Mouse (Mus musculus) heart, adult 18-20 months (tissue): Measurements from ENCODE around the gene Dpep2nb. TPM values are rescaled to one million over a fixed set of nuclear protein-coding genes. Genes with fewer than 3 reads are reported as not detected.
A peak's percentile ranks its signal among the peaks of the same experiment; 100 is the strongest.
"Not testable (repeated sequence)": the region's sequence is repeated elsewhere in the genome, so short reads cannot be mapped to it uniquely, and the experiment has no call there.

Source experiments
- DNase-seq, 2 experiments: peaks; one replicate each; pipeline ENCODE4 v3.0.0; 2021 to 2022; ENCODE audit warnings: mixed read lengths in 1 of 2
- total RNA-seq, 2 experiments: library from RNA; stranded (reverse); gene quantifications; 2 replicates each; pipeline ENCODE4 v1.2.3; 2021

The Dpep2nb gene
- total RNA-seq, 2 experiments from 2014 or later, result not detected

DNA sequence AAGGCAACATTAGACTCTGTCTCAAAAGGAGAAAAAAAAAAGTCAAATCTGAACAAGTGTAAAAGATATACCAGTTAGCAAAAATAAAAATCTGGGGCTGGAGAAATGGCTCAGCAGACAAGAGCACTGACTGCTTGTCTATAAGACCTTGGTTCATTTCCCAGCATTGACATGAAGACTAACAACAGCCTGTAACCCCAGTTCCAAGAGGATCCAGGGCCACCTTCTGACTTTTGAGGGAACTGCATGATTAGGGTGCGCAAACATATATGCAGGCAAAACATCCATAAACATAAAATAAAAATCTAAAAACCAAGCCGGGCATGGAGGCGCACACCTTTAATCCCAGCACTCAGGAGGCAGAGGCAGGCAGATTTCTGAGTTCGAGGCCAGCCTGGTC is 638 bp upstream of the Dpep2nb start:
- DNase-seq, result no peak

- no peak for DNase-seq
Measured at GRCm38 (mm10) chr8:106004538-106005207, 1.1 kb downstream of the Dpep2nb start.

DNA sequence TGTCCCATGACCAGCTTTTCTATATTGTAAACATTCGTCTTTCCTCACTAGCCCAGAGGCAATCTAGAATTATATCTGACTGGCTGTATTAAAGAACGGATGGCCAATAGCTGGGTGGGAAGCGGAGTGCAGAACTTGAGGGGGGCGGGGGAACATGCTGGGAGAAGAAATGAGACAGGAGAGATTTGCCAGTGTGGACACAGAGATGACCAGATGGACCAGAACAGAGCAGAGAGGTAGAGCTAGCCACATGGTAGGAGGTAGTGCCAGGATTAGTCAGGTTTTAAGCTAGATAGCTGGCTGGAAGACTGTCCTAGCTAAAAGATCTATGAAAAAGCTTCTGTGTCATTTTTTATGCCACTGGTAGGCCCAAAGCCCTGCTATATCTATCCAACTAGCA is 3.9 kb downstream of the Dpep2nb start:
- no peak for DNase-seq

DNA sequence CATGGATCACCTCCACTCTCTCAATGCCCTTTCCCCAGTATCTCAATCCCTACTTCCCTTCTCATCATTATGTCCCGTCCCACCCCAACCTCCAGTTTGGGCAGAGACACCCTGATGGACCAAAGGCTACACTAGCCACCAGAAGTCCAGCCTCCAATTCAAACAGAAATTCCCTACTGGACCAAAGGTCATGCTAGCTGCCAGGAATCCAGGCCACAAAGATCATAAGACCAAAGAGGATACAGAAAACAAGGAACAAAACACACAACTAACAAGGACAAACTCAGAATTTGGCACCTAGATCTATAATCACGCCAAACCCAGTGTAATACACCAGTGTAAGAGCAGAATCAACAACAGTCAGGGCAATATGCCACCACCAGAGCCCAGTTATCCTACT is 6.8 kb downstream of the Dpep2nb start:
- DNase-seq, result peak in 1 of 2 experiments; percentile 22

GRCm38 (mm10) chr8:105996359-105996758 is 9.4 kb downstream of the Dpep2nb start:
- DNase-seq, result peak in 1 of 2 experiments; percentile 46

DNA sequence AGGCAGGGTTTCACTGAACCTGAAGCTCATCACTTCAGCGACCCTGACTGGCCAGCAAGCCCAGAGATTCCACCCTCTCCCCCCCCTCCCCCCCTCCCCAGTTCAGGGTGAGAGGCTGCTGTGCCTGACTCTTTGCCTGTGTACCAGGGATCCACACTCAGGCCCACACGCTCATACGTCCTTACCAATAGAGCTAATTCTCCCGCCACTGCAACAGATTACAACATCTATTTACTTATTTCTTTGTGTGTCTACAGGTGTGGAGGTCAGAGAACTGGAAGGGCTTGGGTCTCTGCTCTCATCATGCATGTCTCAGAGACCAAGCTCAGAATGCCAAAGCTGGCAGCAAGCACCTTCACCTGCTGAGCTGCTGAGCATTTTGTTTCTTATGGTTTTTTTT is 12.5 kb downstream of the Dpep2nb start:
- DNase-seq, result no peak

DNA sequence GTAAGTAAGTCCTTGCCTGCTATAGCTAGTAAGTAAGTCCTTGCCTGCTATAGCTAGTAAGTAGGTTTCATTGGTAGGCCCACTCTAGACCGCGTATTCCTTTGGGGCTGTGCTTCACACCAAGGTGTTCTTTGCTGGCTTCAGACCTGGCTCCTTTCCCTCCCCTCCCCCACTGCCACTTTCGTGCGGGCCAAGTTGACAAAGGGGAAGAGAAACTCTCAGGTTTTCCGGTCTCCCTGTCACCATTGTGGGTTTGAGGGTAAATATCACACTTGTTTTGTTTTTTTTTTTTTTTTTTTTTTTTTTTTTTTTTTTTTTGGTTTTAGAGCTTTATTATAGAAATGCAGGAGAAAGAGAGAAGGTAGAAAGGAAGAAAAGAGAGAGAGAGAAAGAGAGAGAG is 13.3 kb downstream of the Dpep2nb start:
- peak in 1 of 2 experiments; percentile 19 for DNase-seq

- no peak for DNase-seq
Measured at GRCm38 (mm10) chr8:105991546-105991945, 14.2 kb downstream of the Dpep2nb start.

- DNase-seq, result peak; percentile 84 to 93
Measured at GRCm38 (mm10) chr8:105990856-105991387, 14.9 kb downstream of the Dpep2nb start, which contains the start of gene Dus2. TSS of gene Dus2 (plus strand) at chr8:105991337.

GRCm38 (mm10) chr8:105988546-105988945 is 17.2 kb downstream of the Dpep2nb start:
- no peak for DNase-seq

- DNase-seq, result not testable (repeated sequence)
Measured at GRCm38 (mm10) chr8:105983406-105983805, 22.4 kb downstream of the Dpep2nb start.

DNA sequence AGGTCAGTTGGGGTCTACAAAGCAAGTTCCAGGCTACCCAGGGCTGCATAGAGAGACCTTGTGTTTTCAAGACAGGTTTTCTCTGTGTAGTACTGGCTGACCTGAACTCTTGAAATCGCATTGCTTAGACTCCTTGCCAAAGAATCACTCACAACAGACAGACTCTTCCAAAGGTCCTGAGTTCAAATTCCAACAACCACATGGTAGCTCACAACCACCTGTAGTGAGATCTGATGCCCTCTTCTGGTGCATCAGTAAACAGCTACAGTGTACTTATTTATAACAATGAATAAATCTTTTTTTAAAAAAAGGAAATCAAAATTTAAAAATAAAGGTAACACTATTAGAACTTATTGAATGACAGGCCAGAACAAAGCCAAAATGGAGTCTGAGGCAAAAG is 24.6 kb downstream of the Dpep2nb start:
- DNase-seq, result no peak

DNA sequence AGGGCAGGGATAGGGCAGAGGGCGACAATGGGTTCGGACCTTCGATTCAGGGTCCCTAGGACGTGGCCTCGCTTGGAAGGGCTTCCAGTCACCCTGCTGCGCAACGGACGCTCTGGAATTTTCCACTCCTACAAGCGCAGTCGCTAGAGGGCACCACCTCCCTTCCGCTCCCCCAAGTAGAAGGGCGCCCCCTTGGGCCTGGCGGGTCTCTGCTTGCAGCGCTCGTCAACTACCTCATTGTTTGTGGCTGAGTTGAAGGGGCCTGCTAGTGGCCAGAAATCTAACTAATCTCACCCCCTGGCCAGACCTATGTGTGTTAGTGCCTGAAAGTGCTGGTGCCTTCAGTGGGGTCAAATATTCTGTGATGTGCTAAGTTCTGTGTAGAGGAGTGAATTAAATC is 26.4 kb downstream of the Dpep2nb start, which contains the start of gene Dpep3:
TSS of gene Dpep3 (minus strand) at position 105 of the 400 bp plus-strand sequence.
- no peak for DNase-seq

GRCm38 (mm10) chr8:105975363-105975762 is 30.4 kb downstream of the Dpep2nb start:
- DNase-seq, result no peak

DNA sequence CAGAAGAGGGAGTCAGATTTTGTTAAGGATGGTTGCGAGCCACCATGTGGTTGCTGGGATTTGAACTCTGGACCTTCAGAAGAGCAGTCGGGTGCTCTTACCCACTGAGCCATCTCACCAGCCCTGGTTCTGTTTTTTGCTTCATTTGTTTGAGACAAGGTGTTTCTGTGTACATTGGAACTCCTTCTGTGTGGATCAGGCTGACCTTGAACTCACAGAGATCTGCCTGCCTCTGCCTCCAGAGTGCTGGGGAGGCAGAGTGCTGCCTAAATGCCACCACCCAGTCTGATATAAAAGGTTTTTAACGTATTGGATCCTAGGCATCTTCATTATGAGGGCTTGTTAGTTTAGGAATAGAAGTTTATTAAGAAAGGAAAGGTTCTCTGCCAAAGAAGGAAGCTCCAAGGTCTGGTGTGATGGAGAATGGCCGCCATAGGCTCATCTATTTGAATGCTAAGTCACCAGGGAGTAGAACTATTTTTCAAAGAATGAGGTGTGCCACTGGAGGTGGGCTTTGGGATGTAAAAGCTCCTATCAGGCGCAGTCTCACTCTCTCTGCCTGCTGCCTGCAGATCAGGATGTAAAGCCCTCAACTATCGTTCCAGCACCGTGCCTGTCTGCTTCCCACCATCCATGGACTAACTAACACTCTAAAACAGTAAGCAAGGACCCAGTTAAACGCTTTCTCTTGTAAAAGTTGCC is 34.6 kb downstream of the Dpep2nb start:
- no peak for DNase-seq

GRCm38 (mm10) chr8:105969367-105969766 is 36.4 kb downstream of the Dpep2nb start:
- DNase-seq, result no peak

DNA sequence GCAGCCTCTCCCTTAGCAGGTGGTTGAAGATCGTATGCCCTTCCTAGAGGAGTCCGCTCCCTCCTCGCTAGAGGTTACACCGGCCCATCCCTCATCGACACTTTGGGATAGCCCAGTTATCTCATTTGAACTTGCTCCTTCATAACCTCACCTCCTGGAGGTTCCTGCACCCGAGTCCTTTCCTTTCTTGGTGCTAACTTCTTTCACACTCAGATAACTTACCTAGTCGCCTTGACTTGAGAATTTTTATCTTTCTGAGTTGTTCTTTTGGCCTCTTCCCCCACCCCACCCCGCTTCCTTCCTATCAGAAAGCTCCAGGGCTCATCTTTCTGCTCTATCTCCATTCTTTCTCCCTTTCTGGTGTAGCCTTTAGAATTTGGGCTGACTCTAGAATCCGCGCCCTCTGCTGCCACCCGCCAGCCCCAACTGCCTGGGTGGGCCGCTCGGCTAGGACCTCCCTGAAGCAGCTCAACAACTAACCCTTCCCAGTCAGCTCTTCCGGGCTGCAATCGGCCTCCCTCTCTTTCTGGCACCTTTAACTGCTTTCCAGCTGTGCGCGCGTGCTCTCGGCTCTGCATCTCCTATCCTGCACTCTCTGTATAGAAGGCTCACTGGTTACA is 39.0 kb downstream of the Dpep2nb start:
- DNase-seq, result peak; percentile 34 to 61

DNA sequence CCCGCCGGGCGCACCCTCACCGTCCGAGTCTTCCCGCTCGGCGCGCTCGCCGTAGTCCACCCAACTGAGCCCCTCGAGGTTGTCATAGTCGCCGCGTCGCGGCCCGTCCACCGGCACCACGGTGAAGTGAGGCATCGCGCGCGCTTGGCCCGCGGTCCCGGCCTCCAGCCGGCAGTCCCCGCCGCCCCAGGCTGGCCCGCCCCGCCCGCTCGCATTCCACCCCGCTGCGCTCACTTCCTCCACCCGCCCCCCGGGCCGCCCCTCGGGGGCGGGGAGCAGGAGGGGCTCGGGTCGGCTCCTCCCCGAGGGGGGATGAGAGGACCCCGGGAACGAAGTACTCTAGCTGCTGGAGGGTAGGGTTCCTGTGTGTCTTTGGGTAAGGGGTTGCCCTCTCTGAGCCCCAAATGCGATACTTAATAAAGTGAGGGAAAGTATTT is 39.9 kb downstream of the Dpep2nb start, which contains the start of gene Slc12a4:
TSS of gene Slc12a4 (minus strand) at position 193 of the 437 bp plus-strand sequence.
- peak; percentile 89 to 90 for DNase-seq

GRCm38 (mm10) chr8:105965266-105965904 is 40.4 kb downstream of the Dpep2nb start:
- peak; percentile 68 to 81 for DNase-seq

DNA sequence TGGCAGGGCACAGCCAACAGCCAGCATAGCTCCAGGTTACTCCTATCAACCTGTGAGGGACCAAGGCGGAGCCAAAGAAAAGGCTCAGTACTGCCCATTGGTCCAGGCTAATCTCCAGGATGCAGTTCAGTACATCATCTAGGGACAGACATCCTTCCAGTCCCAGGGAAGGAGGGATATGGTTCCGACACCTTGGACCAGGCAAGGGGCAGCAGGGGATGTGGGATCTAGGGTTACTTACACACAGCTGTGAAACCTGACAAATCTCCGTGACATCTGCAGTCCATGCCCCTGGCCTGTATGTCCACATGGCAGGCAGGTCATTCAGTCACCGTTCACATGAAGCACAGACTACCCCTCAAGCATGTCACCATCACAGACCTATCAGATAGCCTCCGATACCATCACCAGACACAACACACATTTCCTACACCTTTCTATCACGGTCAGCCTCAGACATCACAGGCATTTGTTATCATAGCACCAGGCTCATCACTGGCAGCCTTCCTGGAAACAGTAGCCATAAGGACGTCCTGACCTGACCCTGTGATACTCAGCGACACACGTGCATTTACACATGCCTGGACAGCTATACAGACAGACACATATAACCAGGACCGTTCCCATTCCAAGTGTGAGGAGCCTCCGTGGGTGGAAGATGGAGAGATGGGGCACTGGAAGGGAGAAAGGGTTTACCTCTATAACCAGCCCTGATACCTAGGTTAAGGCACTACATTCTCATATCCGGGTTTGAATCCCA is 41.1 kb downstream of the Dpep2nb start:
- peak in 1 of 2 experiments; percentile 32 for DNase-seq

DNA sequence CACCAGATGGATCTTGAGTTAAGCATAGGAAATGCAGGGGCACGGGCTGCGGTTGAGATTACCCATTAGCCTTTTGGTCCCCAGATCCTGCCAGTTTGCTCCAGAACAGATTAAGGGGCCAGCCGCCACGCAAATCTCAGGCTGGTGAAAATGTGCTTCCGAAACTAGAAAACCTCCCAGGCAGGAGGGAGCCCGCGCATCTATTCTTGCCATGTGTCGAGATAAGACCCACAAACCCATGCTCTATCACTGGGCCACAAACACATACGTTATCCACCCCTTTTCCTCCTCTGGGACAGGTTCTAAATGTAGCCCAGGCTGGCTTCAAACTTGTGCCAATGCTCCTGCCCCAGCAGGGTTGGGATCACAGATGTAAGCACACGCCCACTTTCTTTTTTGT is 44.2 kb downstream of the Dpep2nb start:
- DNase-seq, result peak in 1 of 2 experiments; percentile 2
